Mouse (Mus musculus): ENCODE results near the gene Ganc. TPM values are rescaled to one million over a fixed set of nuclear protein-coding genes. Genes with fewer than 3 reads are reported as not detected.

The Ganc gene
- polyA plus RNA-seq (2015; fragmentation: Nextera tagmentation; extraction: Ambion mirVana): 9.5 and 10.7 TPM in 2 replicates

DNA sequence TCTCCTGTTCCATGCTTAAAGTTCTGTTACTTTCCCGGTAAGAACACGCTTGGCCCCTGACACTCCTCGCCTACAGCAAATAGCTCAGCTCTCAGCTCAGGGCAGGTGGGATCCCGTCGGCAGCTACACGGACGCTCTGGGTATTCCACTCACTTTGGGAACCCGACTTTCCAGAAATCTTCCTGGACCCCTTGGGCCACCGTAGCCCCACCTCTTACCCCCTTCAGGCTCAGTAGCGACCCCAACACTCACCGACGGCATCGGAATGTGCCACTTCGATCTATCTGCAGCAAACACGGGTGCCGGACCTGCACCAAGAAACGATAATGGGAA lies at the start of gene Ganc:
TSS of gene Ganc (plus strand) at position 244 of the 333 bp plus-strand sequence.
- WGBS: under 1% methylated on average over 17 of the region's 17 CpGs
- ATAC-seq: peak; percentile 85

DNA sequence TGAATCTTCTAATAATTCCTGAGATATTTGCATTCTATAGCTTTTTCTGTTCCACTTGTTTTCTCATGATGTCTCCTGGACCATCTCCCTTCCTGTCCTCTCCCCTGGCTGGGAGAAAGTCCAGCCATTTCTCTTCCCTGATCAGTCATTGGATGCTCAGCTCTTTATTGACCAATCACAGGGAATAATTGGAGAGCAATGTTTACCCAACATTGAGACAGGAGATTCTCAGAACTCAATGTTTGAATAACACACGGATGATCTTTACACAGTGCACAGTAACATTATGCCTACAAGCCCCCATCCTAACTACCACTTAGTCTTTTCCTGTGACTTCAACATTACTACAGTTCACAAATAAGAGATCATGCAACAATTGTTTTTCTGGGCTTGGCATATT lies 43.3 kb upstream of the Ganc start:
- Histone ChIP-seq H3K4me2 (no peak overlapping the region), H3K9me3 (replicated peaks) (no peaks in the 10 kb centered on the region), H3K4me1 (no peaks in the 10 kb centered on the region), H3K4me3 (no peak overlapping the region), H3K9ac (no peak overlapping the region), H3K36me3 (ENCODE audit: poor library complexity, severe bottlenecking) (peaks cover 71% of the 10 kb centered on the region), H3K27ac (no peak overlapping the region), H3K27me3 (no peaks in the 10 kb centered on the region)
- 82% methylated on average over 1 of the region's 1 CpGs for WGBS
- no peak for ATAC-seq

More for the DNA sequence above, at the start of gene Ganc:
- Histone ChIP-seq H3K27ac (peak within 1 kb of the TSS; percentile 89), H3K4me2 (peak within 1 kb of the TSS; percentile 80), H3K9ac (peak within 1 kb of the TSS; percentile 75), H3K27me3 (no peaks in the 10 kb centered on the region), H3K4me1 (peaks cover 18% of the 10 kb centered on the region), H3K4me3 (peak within 1 kb of the TSS; percentile 83), H3K9me3 (replicated peaks) (no peaks in the 10 kb centered on the region), H3K36me3 (ENCODE audit: poor library complexity, severe bottlenecking) (no peaks in the 10 kb centered on the region)

GRCm38 (mm10) chr2:120366501-120366900 lies 37.2 kb upstream of the Ganc start:
- H3K36me3 ChIP-seq (ENCODE audit: poor library complexity, severe bottlenecking): peaks cover 77% of the 10 kb centered on the region
- no peaks in the 10 kb centered on the region for H3K27me3 ChIP-seq
- H3K4me1 ChIP-seq: no peaks in the 10 kb centered on the region
- H3K9me3 ChIP-seq (replicated peaks): no peaks in the 10 kb centered on the region
- no peak overlapping the region for H3K4me3 ChIP-seq
- ATAC-seq: no peak
- 94% methylated on average over 3 of the region's 3 CpGs for WGBS
- H3K27ac ChIP-seq: no peak overlapping the region
- H3K4me2 ChIP-seq: no peak overlapping the region
- H3K9ac ChIP-seq: no peak overlapping the region

- no peaks in the 10 kb centered on the region for H3K4me1 ChIP-seq
- H3K27ac ChIP-seq: no peak overlapping the region
- no peak overlapping the region for H3K9ac ChIP-seq
- H3K9me3 ChIP-seq (replicated peaks): no peaks in the 10 kb centered on the region
- no peak overlapping the region for H3K4me3 ChIP-seq
- no peaks in the 10 kb centered on the region for H3K27me3 ChIP-seq
- 92% methylated on average over 4 of the region's 4 CpGs for WGBS
- no peak overlapping the region for H3K4me2 ChIP-seq
- peaks cover 76% of the 10 kb centered on the region for H3K36me3 ChIP-seq (ENCODE audit: poor library complexity, severe bottlenecking)
- ATAC-seq: no peak
These were observed 36.1 kb upstream of the Ganc start for GRCm38 (mm10) chr2:120367416-120368207.

GRCm38 (mm10) chr2:120373858-120374257 lies 29.8 kb upstream of the Ganc start:
- H3K4me3 ChIP-seq: no peak overlapping the region
- ATAC-seq: no peak
- no peaks in the 10 kb centered on the region for H3K9me3 ChIP-seq (replicated peaks)
- H3K27ac ChIP-seq: no peak overlapping the region
- WGBS: 69% methylated on average over 4 of the region's 4 CpGs
- no peaks in the 10 kb centered on the region for H3K27me3 ChIP-seq
- H3K36me3 ChIP-seq (ENCODE audit: poor library complexity, severe bottlenecking): peaks cover 73% of the 10 kb centered on the region
- no peaks in the 10 kb centered on the region for H3K4me1 ChIP-seq
- no peak overlapping the region for H3K9ac ChIP-seq
- H3K4me2 ChIP-seq: no peak overlapping the region

- no peak for ATAC-seq
- 97% methylated on average over 1 of the region's 1 CpGs for WGBS
- no peak overlapping the region for H3K4me3 ChIP-seq
- H3K4me1 ChIP-seq: no peaks in the 10 kb centered on the region
- H3K4me2 ChIP-seq: no peak overlapping the region
- H3K9ac ChIP-seq: no peak overlapping the region
- H3K27me3 ChIP-seq: no peaks in the 10 kb centered on the region
- H3K36me3 ChIP-seq (ENCODE audit: poor library complexity, severe bottlenecking): peaks cover 61% of the 10 kb centered on the region
- no peak overlapping the region for H3K27ac ChIP-seq
- H3K9me3 ChIP-seq (replicated peaks): no peaks in the 10 kb centered on the region
These were observed 17.4 kb upstream of the Ganc start for GRCm38 (mm10) chr2:120386264-120386663.

DNA sequence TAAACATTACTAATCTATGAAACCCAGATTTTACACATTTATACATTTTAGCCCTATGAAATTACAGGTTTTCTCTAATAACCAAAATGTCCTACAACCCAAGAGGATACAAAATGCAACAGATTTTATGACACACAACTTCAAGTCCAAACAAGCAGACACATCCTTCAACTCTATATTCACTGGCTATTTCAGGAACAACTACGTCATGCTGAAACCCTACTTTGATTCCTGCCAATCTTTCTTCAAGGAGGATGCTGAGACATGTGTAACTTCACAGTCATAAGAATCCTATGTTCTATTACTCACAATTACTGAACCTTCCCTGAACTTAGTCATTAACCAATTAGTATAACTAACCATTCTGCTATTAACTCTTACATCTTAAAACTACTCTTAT lies 16.4 kb upstream of the Ganc start:
- no peaks in the 10 kb centered on the region for H3K4me1 ChIP-seq
- no peak overlapping the region for H3K4me2 ChIP-seq
- ATAC-seq: no peak
- 95% methylated on average over 1 of the region's 1 CpGs for WGBS
- H3K9ac ChIP-seq: no peak overlapping the region
- H3K9me3 ChIP-seq (replicated peaks): no peaks in the 10 kb centered on the region
- H3K36me3 ChIP-seq (ENCODE audit: poor library complexity, severe bottlenecking): peaks cover 52% of the 10 kb centered on the region
- no peak overlapping the region for H3K4me3 ChIP-seq
- no peaks in the 10 kb centered on the region for H3K27me3 ChIP-seq
- H3K27ac ChIP-seq: no peak overlapping the region

- Histone ChIP-seq H3K36me3 (ENCODE audit: poor library complexity, severe bottlenecking) (peaks cover 56% of the 10 kb centered on the region), H3K27me3 (no peaks in the 10 kb centered on the region), H3K4me2 (no peak overlapping the region), H3K4me1 (no peaks in the 10 kb centered on the region), H3K27ac (no peak overlapping the region), H3K9me3 (replicated peaks) (no peaks in the 10 kb centered on the region), H3K4me3 (no peak overlapping the region), H3K9ac (no peak overlapping the region)
- WGBS: 89% methylated on average over 3 of the region's 3 CpGs
- ATAC-seq: no peak
These were observed 14.3 kb upstream of the Ganc start for GRCm38 (mm10) chr2:120389376-120389775.

DNA sequence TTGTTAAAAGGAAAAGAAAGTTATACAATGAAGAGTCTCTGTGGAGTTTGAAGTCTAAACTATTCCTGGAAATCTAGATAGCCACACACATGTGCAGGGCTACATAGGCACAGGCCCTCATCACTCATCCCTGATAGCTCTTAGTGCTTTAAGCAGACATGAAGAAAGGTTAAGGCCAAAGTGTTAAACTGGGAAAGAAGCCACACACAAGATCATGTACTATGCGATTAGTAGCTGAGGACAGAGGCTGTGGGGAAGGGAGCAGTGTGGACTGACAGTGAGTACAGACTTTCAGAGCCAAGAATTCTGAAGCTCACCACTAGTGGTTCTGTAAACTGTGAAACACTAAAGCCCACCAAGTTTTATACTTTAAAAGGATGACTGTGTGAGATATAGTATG lies 12.8 kb upstream of the Ganc start:
- WGBS: 97% methylated on average over 1 of the region's 1 CpGs
- no peak overlapping the region for H3K4me3 ChIP-seq
- H3K4me1 ChIP-seq: no peaks in the 10 kb centered on the region
- no peaks in the 10 kb centered on the region for H3K27me3 ChIP-seq
- peaks cover 60% of the 10 kb centered on the region for H3K36me3 ChIP-seq (ENCODE audit: poor library complexity, severe bottlenecking)
- no peaks in the 10 kb centered on the region for H3K9me3 ChIP-seq (replicated peaks)
- no peak for ATAC-seq
- H3K27ac ChIP-seq: no peak overlapping the region
- no peak overlapping the region for H3K4me2 ChIP-seq
- no peak overlapping the region for H3K9ac ChIP-seq

DNA sequence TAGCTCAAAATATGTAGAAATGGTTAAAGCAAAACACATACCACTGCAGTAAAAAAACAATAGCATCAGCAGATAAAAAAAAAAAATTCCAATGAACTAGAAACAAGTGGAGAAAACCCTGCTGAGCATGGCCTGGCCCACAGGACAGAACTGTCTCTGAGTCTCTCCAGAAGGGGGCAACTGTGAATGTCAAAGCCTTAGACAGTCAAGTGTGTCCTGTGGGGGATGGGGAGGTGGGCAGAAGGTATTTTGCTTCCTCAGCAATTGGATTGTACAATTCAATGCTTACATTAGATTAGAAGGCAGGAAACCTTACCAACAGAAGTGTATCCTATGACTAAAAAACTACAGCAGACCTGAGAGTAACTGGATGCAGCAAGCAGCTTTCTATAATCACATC lies 11.3 kb upstream of the Ganc start:
- peaks cover 70% of the 10 kb centered on the region for H3K36me3 ChIP-seq (ENCODE audit: poor library complexity, severe bottlenecking)
- H3K4me3 ChIP-seq: no peak overlapping the region
- ATAC-seq: no peak
- H3K9me3 ChIP-seq (replicated peaks): no peaks in the 10 kb centered on the region
- H3K27me3 ChIP-seq: no peaks in the 10 kb centered on the region
- H3K4me2 ChIP-seq: no peak overlapping the region
- H3K4me1 ChIP-seq: no peaks in the 10 kb centered on the region
- no peak overlapping the region for H3K27ac ChIP-seq
- H3K9ac ChIP-seq: no peak overlapping the region

DNA sequence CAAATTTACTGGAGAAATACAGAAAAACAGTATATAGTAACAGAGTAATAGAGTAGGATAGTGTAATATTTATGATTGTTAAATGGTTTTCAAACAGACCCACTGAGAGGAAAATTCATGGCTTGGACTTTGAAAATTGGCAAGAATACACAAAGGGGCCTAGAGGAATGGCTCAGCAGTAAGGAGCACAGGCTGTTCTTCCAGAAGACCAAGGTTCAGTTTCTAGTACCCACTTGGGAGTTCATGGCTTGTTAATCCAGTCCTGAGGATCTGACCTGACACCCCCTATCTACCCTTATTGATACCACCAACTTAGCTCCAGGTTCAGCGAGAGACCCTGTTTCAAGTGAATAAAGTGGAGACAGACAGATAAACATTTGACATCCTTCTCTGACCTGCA lies 5.7 kb upstream of the Ganc start:
- peaks cover 37% of the 10 kb centered on the region for H3K36me3 ChIP-seq (ENCODE audit: poor library complexity, severe bottlenecking)
- no peak overlapping the region for H3K9ac ChIP-seq
- no peaks in the 10 kb centered on the region for H3K27me3 ChIP-seq
- peaks cover 8% of the 10 kb centered on the region for H3K4me1 ChIP-seq
- no peak overlapping the region for H3K27ac ChIP-seq
- no peaks in the 10 kb centered on the region for H3K9me3 ChIP-seq (replicated peaks)
- no peak overlapping the region for H3K4me3 ChIP-seq
- no peak overlapping the region for H3K4me2 ChIP-seq
- ATAC-seq: no peak
- WGBS: 77% methylated on average over 1 of the region's 1 CpGs

- H3K9ac ChIP-seq: peak overlapping the region; percentile 75
- peak overlapping the region; percentile 80 for H3K4me2 ChIP-seq
- no peak overlapping the region for H3K27ac ChIP-seq
- H3K4me1 ChIP-seq: peaks cover 18% of the 10 kb centered on the region
- no peaks in the 10 kb centered on the region for H3K9me3 ChIP-seq (replicated peaks)
- no peaks in the 10 kb centered on the region for H3K27me3 ChIP-seq
- 63% methylated on average over 3 of the region's 3 CpGs for WGBS
- ATAC-seq: no peak
- H3K4me3 ChIP-seq: peak overlapping the region; percentile 83
- peaks cover 3% of the 10 kb centered on the region; the same call in 1 of the 2 replicates for H3K36me3 ChIP-seq (ENCODE audit: poor library complexity, severe bottlenecking)
These were observed 883 bp upstream of the Ganc start for GRCm38 (mm10) chr2:120402813-120403212.
